Mouse (Mus musculus): ENCODE results near the gene Dag1. TPM values are rescaled to one million over a fixed set of nuclear protein-coding genes. Genes with fewer than 3 reads are reported as not detected.

The Dag1 gene
- 52.4 and 53.7 TPM in 2 replicates for polyA plus RNA-seq (2016; fragmentation: Nextera tagmentation; extraction: Ambion mirVana)

DNA sequence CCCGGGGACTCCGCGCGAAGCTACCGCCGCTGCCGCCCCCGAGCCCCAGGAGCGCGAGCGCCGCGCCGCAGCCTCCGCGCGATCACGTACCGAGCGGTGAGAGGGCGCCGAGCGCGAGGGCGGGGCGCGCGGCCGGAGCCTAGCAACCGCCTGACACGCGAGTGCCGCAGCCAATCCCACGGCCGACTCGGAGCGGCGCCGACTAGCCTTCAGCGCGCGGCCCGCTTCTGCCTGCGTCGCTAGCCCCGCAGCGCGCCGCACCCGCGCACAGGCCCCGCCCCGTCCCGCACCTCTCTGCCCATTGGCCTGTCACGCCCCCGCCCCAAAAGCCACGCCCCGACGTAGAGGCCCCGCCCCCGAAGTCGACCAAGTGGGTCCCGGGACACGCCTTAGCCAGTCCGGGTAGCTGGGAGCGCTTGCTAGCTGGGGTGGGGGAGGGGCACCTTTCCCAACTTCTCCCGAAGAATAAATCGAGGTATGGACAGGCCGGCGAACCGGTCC, at the start of gene Dag1:
TSS of gene Dag1 (minus strand) at position 269 of the 501 bp plus-strand sequence.
- ATAC-seq (ENCODE audit: insufficient number of reproducible peaks, insufficient read depth, low FRiP score, low TSS enrichment): peak; percentile 96
- peak within 1 kb of the TSS; percentile 92 for H3K4me3 ChIP-seq
- H3K27ac ChIP-seq: peak within 1 kb of the TSS; percentile 90
- H3K36me3 ChIP-seq: no peaks in the 10 kb centered on the region
- peaks cover 13% of the 10 kb centered on the region for H3K4me1 ChIP-seq
- H3K9me3 ChIP-seq: no peaks in the 10 kb centered on the region
- WGBS: under 1% methylated on average over 70 of the region's 71 CpGs
- peak within 1 kb of the TSS; percentile 74 for H3K4me2 ChIP-seq (replicated peaks)
- H3K9ac ChIP-seq: peak within 1 kb of the TSS; percentile 87
- no peaks in the 10 kb centered on the region for H3K27me3 ChIP-seq

DNA sequence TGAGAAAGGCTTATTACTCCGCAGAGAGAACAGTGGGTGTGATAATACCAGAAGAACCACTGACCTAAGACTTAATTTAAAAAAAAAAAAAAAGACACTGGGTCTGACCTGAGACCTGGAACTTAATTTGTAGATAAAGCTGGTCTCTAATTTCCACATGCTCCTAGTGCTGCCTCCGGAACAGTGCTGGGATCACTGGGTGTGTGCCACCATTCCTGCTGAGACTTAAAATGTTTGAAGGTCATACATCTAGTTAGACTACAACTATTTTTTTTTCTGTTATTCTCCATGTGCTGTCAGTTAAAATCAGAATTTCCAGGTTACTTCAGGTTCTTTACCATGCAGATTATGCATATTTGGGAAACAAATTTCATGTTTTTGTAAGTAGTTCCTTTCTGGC, 44.4 kb upstream of the Dag1 start:
- peak overlapping the region; percentile 89 for H3K4me2 ChIP-seq (replicated peaks)
- H3K9me3 ChIP-seq: no peaks in the 10 kb centered on the region
- H3K27ac ChIP-seq: no peak overlapping the region
- no peaks in the 10 kb centered on the region for H3K27me3 ChIP-seq
- ATAC-seq (ENCODE audit: insufficient number of reproducible peaks, insufficient read depth, low FRiP score, low TSS enrichment): no peak
- H3K36me3 ChIP-seq: 0 out of 2 replicates have a peak, but pooled peaks cover 4% of the 10 kb centered on the region
- peaks cover 29% of the 10 kb centered on the region for H3K4me1 ChIP-seq
- WGBS: 67% methylated on average over 2 of the region's 2 CpGs
- peak overlapping the region; percentile 31 for H3K9ac ChIP-seq
- peak overlapping the region; percentile 92 for H3K4me3 ChIP-seq

DNA sequence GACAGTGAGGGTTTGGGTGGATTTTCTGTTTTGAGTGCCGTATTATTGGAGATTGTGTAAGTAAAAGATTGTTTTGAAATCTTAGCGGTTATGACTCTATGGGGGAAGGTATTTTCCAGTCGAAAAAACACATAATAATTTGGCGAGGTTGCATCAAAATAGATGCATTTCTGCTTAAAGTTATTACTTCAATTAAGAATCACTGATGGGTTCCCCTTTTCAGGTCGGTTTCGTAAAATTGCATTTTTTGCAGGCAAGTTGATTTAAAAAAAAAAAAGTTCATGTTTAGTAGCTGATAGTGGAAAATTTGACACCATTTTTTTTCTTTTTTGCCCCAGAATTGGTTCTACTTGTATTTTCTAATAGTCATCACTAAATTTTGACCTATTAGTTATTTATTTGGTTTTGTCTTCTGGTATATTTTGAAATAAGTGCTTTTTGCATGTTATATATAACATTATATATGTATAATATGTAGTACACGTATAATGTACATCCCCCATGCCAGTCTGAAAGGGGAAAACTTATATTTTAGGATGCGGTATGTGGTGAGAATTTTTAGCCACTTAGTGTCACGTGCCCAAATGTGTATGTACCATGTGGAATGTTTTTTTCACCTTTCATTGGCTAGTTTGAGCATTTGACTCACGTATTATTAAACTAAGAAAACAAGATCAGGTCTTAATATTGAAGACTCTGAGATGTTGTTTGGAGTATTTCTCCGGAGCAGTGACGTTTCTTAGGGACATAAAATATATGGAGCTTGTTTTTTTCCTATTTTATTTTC, 43.5 kb upstream of the Dag1 start:
- H3K4me3 ChIP-seq: peak overlapping the region; percentile 92
- ATAC-seq (ENCODE audit: insufficient number of reproducible peaks, insufficient read depth, low FRiP score, low TSS enrichment): no peak
- WGBS: 19% methylated on average over 12 of the region's 12 CpGs
- H3K36me3 ChIP-seq: peaks cover 13% of the 10 kb centered on the region
- H3K4me2 ChIP-seq (replicated peaks): peak overlapping the region; percentile 89
- H3K4me1 ChIP-seq: peaks cover 29% of the 10 kb centered on the region
- peak overlapping the region; percentile 100 for H3K27ac ChIP-seq
- peak overlapping the region; percentile 96 for H3K9ac ChIP-seq
- H3K27me3 ChIP-seq: no peaks in the 10 kb centered on the region
- H3K9me3 ChIP-seq: no peaks in the 10 kb centered on the region

- Histone ChIP-seq H3K9me3 (no peaks in the 10 kb centered on the region), H3K36me3 (peaks cover 16% of the 10 kb centered on the region), H3K4me3 (peak overlapping the region; percentile 92), H3K27me3 (no peaks in the 10 kb centered on the region), H3K4me2 (replicated peaks) (peak overlapping the region; percentile 89), H3K27ac (peak overlapping the region; percentile 100), H3K4me1 (peaks cover 29% of the 10 kb centered on the region), H3K9ac (peak overlapping the region; percentile 96)
- under 1% methylated on average over 49 of the region's 51 CpGs for WGBS
- ATAC-seq (ENCODE audit: insufficient number of reproducible peaks, insufficient read depth, low FRiP score, low TSS enrichment): peak; percentile 74
Measured at GRCm38 (mm10) chr9:108306571-108306980, 42.8 kb upstream of the Dag1 start.

DNA sequence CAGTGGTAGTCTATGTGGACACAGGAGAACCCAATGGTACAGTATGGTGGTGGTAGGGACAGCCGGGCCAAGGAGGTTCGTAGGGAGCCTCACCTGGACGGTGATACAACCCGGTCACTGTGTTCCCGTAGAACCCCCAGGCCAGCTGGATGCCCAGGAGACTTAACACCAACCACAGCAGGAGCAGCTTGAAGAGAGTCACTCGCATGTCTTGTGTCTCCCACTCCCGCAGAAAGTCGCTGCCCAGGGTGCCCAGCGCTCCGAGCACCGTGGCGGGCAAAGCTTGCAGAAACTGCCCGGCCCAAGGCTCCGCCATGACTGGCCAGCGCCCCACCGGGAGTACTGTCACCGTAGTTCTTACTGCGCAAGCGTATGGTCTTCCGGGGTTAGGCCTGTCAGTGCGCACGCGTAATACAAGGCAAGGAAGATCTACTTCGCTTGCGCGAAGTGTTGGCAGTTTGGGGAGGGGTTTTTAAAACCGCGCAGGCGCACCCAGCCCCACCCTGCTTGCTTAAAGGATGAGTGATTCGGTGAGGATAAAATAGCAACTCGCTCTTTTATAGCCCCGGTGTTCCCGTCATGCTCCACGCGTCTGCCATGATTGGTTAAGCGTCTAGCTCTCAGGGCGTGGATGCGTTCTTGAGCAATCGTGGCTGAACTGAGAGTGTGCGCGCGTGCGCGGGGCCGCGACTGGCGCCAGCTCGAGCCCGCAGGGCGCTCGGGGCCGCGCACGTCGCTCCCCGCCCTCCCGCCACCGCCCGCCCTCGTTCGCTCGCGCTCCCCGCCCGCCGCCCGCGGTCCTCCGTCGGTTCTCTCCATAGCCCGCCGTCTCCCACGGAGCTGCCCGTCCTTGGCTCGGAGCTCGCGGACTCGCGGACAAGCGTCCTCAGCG, 42.1 kb upstream of the Dag1 start, which contains the start of the genes Rhoa and Tcta:
TSS of gene Rhoa (plus strand) at position 501 of the 892 bp plus-strand sequence.
TSS of gene Tcta (minus strand) at position 532 of the 892 bp plus-strand sequence.
- H3K9me3 ChIP-seq: no peaks in the 10 kb centered on the region
- ATAC-seq (ENCODE audit: insufficient number of reproducible peaks, insufficient read depth, low FRiP score, low TSS enrichment): peak; percentile 97
- H3K4me2 ChIP-seq (replicated peaks): peak within 1 kb of the TSS; percentile 89
- peak within 1 kb of the TSS; percentile 92 for H3K4me3 ChIP-seq
- H3K27ac ChIP-seq: peak within 1 kb of the TSS; percentile 100
- H3K9ac ChIP-seq: peak within 1 kb of the TSS; percentile 96
- peaks cover 21% of the 10 kb centered on the region for H3K36me3 ChIP-seq
- H3K27me3 ChIP-seq: no peaks in the 10 kb centered on the region
- peaks cover 29% of the 10 kb centered on the region for H3K4me1 ChIP-seq
- under 1% methylated on average over 80 of the region's 81 CpGs for WGBS

- WGBS: 7% methylated on average over 1 of the region's 1 CpGs
- no peak for ATAC-seq (ENCODE audit: insufficient number of reproducible peaks, insufficient read depth, low FRiP score, low TSS enrichment)
Measured at GRCm38 (mm10) chr9:108305170-108305569, 41.4 kb upstream of the Dag1 start.

GRCm38 (mm10) chr9:108304716-108305115, 41.0 kb upstream of the Dag1 start:
- no peaks in the 10 kb centered on the region for H3K9me3 ChIP-seq
- 83% methylated on average over 4 of the region's 4 CpGs for WGBS
- peak overlapping the region; percentile 89 for H3K4me2 ChIP-seq (replicated peaks)
- H3K4me1 ChIP-seq: peaks cover 27% of the 10 kb centered on the region
- no peak overlapping the region for H3K27ac ChIP-seq
- H3K36me3 ChIP-seq: peaks cover 22% of the 10 kb centered on the region
- no peak overlapping the region for H3K9ac ChIP-seq
- no peaks in the 10 kb centered on the region for H3K27me3 ChIP-seq
- ATAC-seq (ENCODE audit: insufficient number of reproducible peaks, insufficient read depth, low FRiP score, low TSS enrichment): no peak
- H3K4me3 ChIP-seq: peak overlapping the region; percentile 92

More at GRCm38 (mm10) chr9:108305170-108305569, 41.4 kb upstream of the Dag1 start:
- Histone ChIP-seq H3K4me2 (replicated peaks) (peak overlapping the region; percentile 89), H3K9me3 (no peaks in the 10 kb centered on the region), H3K27me3 (no peaks in the 10 kb centered on the region), H3K4me3 (peak overlapping the region; percentile 92), H3K4me1 (peaks cover 29% of the 10 kb centered on the region), H3K27ac (0 out of 2 replicates have a peak overlapping the region, but pooled peaks have one; percentile 100), H3K36me3 (peaks cover 22% of the 10 kb centered on the region), H3K9ac (peak overlapping the region; percentile 77)

GRCm38 (mm10) chr9:108301853-108302252, 38.1 kb upstream of the Dag1 start:
- Histone ChIP-seq H3K9me3 (no peaks in the 10 kb centered on the region), H3K9ac (no peak overlapping the region), H3K4me1 (peaks cover 12% of the 10 kb centered on the region), H3K27ac (no peak overlapping the region), H3K27me3 (no peaks in the 10 kb centered on the region), H3K36me3 (peaks cover 22% of the 10 kb centered on the region), H3K4me3 (no peak overlapping the region), H3K4me2 (replicated peaks) (no peak overlapping the region)
- 83% methylated on average over 3 of the region's 3 CpGs for WGBS
- ATAC-seq (ENCODE audit: insufficient number of reproducible peaks, insufficient read depth, low FRiP score, low TSS enrichment): no peak

- H3K9ac ChIP-seq: peak within 1 kb of the TSS; percentile 31
- WGBS: 18% methylated on average over 18 of the region's 18 CpGs
- ATAC-seq (ENCODE audit: insufficient number of reproducible peaks, insufficient read depth, low FRiP score, low TSS enrichment): peak; percentile 70; the same call in 1 of the 2 replicates
- H3K27me3 ChIP-seq: no peaks in the 10 kb centered on the region
- H3K4me1 ChIP-seq: peaks cover 9% of the 10 kb centered on the region; the same call in 1 of the 2 replicates
- H3K4me2 ChIP-seq (replicated peaks): peak within 1 kb of the TSS; percentile 40
- peaks cover 33% of the 10 kb centered on the region for H3K36me3 ChIP-seq
- H3K27ac ChIP-seq: peak within 1 kb of the TSS; percentile 24
- H3K9me3 ChIP-seq: no peaks in the 10 kb centered on the region
- H3K4me3 ChIP-seq: peak within 1 kb of the TSS; percentile 16
Measured at GRCm38 (mm10) chr9:108296453-108297355, 32.9 kb upstream of the Dag1 start, which contains the start of gene Amt. Gene Amt (plus strand): TSS chr9:108296853.

- peaks cover 4% of the 10 kb centered on the region for H3K4me1 ChIP-seq
- H3K27ac ChIP-seq: no peak overlapping the region
- ATAC-seq (ENCODE audit: insufficient number of reproducible peaks, insufficient read depth, low FRiP score, low TSS enrichment): no peak
- WGBS: 51% methylated on average over 6 of the region's 6 CpGs
- no peaks in the 10 kb centered on the region for H3K9me3 ChIP-seq
- peak overlapping the region; percentile 50 for H3K4me3 ChIP-seq
- peaks cover 24% of the 10 kb centered on the region for H3K36me3 ChIP-seq
- no peaks in the 10 kb centered on the region for H3K27me3 ChIP-seq
- peak overlapping the region; percentile 56; the same call in 1 of the 2 replicates for H3K9ac ChIP-seq
- peak overlapping the region; percentile 54 for H3K4me2 ChIP-seq (replicated peaks)
Measured at GRCm38 (mm10) chr9:108290773-108291172, 27.0 kb upstream of the Dag1 start.
